Mouse (Mus musculus) T-helper 1 cell (primary cell): Measurements from ENCODE around the gene Atad1.
"Not testable (repeated sequence)": the region's sequence is repeated elsewhere in the genome, so short reads cannot be mapped to it uniquely, and the experiment has no call there.

Experiments used
- in situ Hi-C: fragments of 300-600 bp; cut with MboI, MseI; formaldehyde crosslinking; loops from one replicate; pipeline ENCODE4 v1.15.1; 2025; ENCODE audit warnings: high pct_unique_total_duplicates

Gene Atad1

DNA sequence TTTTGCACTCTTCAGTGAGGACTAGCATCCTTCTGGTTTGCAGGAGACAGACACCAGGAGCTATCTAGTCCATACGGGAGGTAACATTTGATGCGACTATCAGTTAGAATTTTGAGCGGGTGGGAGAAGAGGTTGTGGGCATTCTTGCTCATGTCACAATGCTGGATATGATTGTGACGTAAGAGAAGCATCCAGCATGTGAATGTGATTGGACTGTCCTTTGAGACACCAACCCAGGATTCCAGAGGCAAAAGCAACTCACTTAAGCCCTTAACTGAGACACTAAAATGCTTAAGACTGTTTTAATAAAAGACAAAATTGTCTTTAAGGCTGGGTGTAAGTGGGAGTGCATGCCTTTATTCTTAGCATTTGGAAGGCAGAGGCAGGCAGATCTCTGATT lies at the start of gene Atad1:
Atad1 (minus strand) TSS at position 101 of the 400 bp plus-strand sequence.
- in situ Hi-C loops = no loop called here

DNA sequence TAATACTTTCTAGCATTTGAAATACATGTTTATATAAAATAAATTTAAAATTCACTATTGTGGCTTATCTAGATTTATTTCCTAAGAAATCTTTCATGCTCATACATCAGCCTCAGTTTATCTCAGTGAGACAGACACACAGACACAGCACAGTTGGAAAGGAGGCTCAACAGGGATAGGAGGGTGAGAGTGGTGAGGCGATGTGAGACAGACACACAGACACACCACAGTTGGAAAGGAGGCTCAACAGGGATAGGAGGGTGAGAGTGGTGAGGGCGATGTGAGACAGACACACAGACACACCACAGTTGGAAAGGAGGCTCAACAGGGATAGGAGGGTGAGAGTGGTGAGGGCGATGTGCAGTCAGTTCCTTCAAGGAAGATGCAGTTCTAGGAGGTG lies 48.4 kb upstream of the Atad1 start:
- in situ Hi-C loops = not testable (repeated sequence)

GRCm38 (mm10) chr19:32787388-32787787 lies 47.8 kb upstream of the Atad1 start:
- in situ Hi-C loops = not testable (repeated sequence)

- in situ Hi-C loops = no loop called here
Measured at GRCm38 (mm10) chr19:32781305-32782071, 41.9 kb upstream of the Atad1 start.

GRCm38 (mm10) chr19:32779131-32779530 lies 39.5 kb upstream of the Atad1 start:
- in situ Hi-C loops = no loop called here

DNA sequence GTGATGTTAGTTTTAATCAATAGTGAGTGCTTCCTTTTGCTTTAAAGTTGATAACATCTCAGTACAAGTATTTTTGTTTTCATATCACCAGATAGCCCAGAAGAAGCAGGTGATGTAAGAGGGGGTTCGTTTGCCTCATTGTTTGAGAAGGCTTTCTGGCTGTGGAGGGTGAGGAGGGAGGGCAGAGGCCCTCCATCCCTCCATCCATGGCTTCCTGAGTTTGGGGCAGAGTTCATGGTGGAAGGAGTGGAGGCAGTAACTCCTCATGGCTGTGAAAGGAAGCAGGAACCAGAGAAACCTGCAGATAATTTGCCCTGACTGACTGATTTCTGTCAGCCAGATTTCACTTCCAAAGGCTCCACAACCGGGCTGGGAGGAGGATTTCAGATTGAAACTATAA lies 38.8 kb upstream of the Atad1 start:
- in situ Hi-C loops = no loop called here

GRCm38 (mm10) chr19:32762493-32762892 lies 22.9 kb upstream of the Atad1 start:
- in situ Hi-C loops = no loop called here

- in situ Hi-C loops = no loop called here
Measured at GRCm38 (mm10) chr19:32761162-32761561, 21.6 kb upstream of the Atad1 start.

GRCm38 (mm10) chr19:32760499-32760898 lies 20.9 kb upstream of the Atad1 start:
- in situ Hi-C loops = no loop called here

DNA sequence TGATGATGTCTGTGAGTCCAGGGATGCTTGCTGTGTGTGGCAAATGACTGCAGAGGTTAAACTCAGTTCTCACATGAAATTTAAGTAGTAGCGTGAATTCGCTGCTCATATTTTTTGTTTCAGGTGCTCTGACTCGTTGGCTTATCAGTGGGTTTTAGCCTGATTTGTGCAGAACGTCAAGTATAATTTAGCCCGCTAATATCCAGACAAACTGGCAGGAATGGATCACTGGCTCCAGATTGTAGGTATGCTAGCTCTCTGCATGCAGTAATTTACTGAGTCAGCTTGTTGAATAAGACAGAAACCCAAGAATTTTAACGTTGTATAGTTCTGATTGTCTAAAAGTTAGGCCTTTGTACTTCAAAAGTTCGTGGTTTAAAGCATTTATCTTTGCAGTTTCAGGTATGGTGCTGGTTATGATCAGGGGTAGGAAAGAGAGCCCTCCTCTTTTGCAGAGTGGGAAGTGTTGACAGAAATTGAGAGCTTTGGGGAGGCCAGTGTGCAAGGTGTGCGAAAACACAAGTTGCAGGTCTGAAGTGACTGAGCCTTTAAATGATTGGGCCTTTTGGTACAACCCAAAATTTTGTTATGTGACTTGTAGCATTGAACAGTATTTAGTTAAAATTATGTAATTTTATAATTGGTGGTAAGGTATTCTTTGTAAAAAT lies 19.9 kb upstream of the Atad1 start:
- in situ Hi-C loops = loop anchor here (5.0 to 10.0 kb wide), 3 partner anchors 47 to 468 kb away; no protein-coding TSS in a partner anchor

DNA sequence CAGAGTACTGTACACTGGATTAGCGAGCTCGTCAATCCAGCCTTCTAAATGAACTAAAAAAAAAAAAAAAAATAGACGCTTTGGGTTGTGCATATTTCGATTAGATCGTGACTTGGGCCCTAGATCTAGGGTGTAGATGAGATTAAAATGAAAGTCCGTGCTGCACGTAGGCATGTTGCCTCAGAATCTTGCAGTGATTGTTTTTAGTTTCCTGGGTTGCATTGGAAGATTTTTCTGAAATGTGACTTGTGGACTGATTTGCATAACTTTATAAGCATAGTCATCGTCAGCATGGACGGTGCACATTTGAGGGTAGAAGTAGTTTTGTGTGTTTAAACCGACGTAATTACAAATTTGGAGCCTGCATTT lies 19.2 kb upstream of the Atad1 start:
- in situ Hi-C loops = loop anchor here (5.0 to 10.0 kb wide), 3 partner anchors 46 to 469 kb away; no protein-coding TSS in a partner anchor

- in situ Hi-C loops = loop anchor here (5.0 to 10.0 kb wide), 3 partner anchors 46 to 469 kb away; no protein-coding TSS in a partner anchor
Measured at GRCm38 (mm10) chr19:32757831-32758792, 18.5 kb upstream of the Atad1 start.

DNA sequence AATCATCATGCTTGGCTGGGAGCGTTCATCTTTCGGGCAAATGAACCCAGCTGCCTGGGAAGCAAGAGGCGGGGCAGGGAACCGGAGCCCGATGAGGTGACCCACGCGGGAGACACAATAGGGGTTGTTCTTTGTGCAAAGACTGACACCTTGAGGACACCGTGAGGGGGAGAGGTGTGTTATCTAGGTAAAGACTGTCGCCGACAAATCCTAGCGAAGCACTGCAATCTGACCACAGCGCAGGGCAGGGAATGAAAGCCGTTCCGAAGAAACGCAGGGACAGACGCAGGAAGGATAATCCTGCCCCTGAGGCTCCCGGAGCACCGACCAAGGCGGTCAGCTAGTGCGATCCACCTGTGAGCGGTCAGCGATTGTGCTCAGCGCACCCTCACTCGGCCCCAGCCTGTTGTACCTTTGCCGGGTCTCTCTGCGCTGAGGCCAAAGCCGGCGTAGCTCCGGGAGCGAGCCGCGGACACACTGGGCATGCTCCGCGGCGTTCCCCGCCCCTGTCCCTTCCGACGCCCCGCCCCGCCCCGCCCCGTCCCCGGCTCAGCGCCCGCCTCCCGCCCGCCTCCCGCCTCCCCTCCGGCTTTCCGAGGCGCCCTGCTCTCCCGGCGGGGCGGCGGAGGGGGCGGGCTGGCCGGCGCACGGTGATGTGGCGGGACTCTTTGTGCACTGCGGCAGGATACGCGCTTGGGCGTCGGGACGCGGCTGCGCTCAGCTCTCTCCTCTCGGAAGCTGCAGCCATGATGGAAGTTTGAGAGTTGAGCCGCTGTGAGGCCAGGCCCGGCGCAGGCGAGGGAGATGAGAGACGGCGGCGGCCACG lies 17.5 kb upstream of the Atad1 start, which contains the start of gene Pten:
Pten (plus strand) TSS at position 598 of the 826 bp plus-strand sequence.
- in situ Hi-C loops = loop anchor here (5.0 to 10.0 kb wide), 3 partner anchors 45 to 470 kb away; no protein-coding TSS in a partner anchor

- in situ Hi-C loops = loop anchor here (5.0 to 10.0 kb wide), 3 partner anchors 44 to 471 kb away; no protein-coding TSS in a partner anchor
Measured at GRCm38 (mm10) chr19:32756636-32756899, 17.0 kb upstream of the Atad1 start.

DNA sequence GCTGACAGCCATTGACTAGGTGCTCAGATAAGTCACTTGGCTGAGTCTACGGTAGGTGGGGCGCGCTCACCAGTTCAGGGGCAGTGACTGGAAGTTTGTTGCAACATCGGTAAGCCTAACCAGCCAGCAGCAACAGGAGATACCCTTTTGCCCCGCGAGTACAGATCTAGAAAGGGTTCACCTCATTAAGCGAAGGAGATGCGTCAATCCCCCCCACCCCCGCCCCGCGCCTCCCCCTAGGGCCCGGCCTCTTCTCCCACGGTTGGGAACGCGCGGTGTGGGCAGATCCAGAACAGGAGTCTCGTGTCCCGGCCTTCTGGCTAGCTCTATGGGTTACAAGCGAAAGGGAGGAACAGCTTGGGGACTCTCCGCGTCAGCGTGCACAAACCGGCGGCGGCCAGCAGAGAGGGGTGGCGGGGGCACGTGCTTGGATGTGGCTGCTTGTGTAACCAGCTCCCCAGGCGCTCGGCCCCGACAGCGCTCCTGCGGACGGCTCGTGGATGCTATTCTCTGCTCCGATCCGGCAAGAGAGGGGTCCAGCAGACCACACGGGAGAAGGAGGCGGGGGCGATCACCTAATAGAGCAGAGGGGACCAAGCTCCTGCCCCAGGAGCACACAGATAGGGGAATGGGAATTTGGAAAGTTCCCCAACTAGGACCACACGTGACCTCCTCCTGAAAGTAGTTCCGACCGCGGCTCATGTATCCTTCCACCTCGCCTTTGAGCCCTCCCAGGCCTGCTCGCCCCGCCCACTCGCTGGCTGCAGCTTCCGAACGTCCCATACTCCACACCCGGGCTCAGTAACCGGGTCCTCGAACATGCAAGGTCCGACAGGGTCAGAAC lies 16.4 kb upstream of the Atad1 start:
- in situ Hi-C loops = loop anchor here (5.0 to 10.0 kb wide), 3 partner anchors 44 to 471 kb away; no protein-coding TSS in a partner anchor

DNA sequence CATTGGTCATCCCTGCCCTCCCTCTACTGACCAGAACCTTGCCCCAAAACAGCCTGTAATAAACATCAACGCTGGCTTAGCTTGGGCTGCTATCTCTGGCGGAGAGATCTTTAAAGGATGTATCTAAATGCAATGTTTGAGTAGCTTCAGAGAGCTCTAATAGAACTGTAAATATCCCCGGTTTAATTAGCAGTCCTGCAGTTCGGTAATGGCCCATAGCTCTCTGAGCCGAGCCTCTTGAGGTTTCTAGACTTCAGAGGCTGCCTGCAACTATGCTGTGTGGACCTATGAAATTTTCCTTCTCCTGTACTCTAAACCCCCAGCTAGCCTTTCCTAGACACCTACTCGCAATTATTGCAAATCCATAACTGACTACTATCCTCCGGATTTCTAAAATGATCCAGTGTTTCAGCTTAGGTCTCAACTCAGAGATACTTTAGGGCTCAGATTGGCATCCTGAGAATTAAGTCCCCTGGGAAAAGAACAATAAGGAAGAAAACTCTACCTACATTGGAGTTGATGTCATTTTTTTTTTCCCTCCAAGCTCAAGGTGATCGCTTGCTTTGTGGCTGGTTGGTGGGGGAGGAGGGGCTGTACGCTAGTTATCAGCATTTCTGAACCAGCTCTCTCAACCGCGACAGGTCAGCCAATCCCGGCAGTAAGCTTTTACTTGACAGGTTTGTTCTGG lies 15.7 kb upstream of the Atad1 start:
- in situ Hi-C loops = loop anchor here (5.0 to 10.0 kb wide), 3 partner anchors 43 to 472 kb away; no protein-coding TSS in a partner anchor

- in situ Hi-C loops = loop anchor here (10.0 kb wide), 1 partner anchor 200 kb away; no protein-coding TSS in a partner anchor
Measured at GRCm38 (mm10) chr19:32754188-32755000, 14.8 kb upstream of the Atad1 start.

DNA sequence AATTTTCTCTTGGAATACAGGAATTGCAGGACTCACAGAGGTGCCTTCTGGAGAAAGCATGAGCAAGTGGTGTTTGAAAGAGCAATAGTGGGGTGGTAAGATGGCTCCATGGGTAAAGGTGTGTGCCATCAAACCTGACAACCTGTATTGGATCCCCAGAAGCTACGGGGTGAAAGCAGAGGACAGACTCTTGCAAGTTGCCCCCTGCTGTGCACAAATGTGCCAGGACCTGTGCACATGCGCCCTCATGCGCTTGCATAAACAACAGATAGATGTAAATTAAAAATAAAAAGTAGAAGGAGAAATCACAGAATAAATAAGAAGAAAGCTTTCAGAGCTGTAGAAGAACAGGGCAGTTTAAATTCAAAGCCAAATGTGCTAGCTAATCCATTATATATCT lies 13.8 kb upstream of the Atad1 start:
- in situ Hi-C loops = loop anchor here (10.0 kb wide), 1 partner anchor 201 kb away; no protein-coding TSS in a partner anchor
